Mouse (Mus musculus): ENCODE data around the gene Rnf167.

DNA sequence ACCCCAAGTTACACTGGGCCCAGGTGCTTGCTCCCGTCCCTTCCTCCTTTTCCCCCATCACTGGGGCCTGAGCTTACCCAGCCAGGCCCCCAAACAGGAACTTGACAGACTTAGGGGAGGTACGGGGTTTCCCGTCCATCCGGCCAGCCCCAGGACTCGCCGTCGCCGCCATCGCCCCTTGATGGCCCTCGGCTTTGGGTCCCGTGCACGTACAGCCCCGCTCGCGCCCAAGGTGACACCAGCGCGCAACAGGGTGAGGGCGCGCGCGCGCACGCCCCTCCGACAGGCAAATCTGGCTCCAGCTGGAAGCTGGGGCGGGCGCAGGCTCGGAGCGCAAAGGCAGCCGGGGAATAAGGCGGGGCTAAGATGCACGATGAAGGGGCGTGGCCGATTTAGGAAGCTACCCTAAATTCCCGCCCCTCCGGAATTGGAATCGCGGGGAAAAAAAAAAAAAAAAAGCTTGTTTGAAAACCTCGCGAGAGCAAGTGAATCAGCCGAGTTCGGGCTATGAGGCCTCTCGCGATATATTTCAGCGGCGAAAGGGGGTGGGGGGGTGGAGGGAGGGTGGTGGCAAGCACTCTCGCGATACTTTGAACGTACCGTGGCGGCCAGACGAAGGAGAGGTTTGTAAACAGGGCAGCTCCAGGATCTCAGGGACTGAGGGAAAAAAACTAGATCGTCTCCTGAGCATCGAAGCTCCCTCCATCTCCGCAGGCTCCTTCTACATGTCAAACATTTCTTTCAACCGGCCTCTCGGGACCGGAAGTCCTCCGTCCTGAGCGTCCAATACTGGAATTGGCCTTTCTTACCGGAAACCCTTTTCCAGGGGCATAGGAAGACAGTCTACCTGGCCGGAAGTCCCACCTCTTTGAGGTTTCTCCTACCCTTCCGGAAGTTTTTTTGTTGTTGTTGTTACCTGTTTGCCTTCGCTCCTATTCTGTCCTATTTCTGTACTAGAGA lies at the start of gene Rnf167, which contains the start of gene Slc25a11:
- TF ChIP-seq CTCF (IDR thresholded peaks at IDR 0.05; ENCODE audit: low read depth), result peak; percentile 46
- TF ChIP-seq EP300 (IDR thresholded peaks at IDR 0.05; ENCODE audit: low read depth), result peak; percentile 85
